Mouse (Mus musculus) G1E (cell line): ENCODE data around the gene Snx30. TPM values are rescaled to one million over a fixed set of nuclear protein-coding genes. Genes with fewer than 3 reads are reported as not detected.

Source experiments
- ATAC-seq: 2 replicates; pipeline ENCODE4 v1.8.0; 2016; ENCODE audit warnings: mild to moderate bottlenecking; ENCODE audit not compliant: insufficient number of reproducible peaks, poor library complexity, low FRiP score, severe bottlenecking; ENCODE audit errors: extremely low read depth
- DNase-seq: peaks from one replicate; pipeline ENCODE4 v3.0.0; 2012; ENCODE audit warnings: low spot score
- H3K27me3 ChIP-seq: 2 replicates; pipeline ENCODE4 v1.6.1; 2012; ENCODE audit warnings: mild to moderate bottlenecking, low read length, inconsistent platforms; ENCODE audit not compliant: insufficient read depth
- H3K36me3 ChIP-seq: replicated peaks from 2 replicates; pipeline ENCODE3; 2012; ENCODE audit warnings: mild to moderate bottlenecking, inconsistent platforms
- H3K4me1 ChIP-seq: 2 replicates; pipeline ENCODE4 v1.6.1; 2012; ENCODE audit warnings: low read depth, low read length, inconsistent platforms, mixed read lengths; ENCODE audit not compliant: insufficient read depth
- H3K4me3 ChIP-seq: 2 replicates; pipeline ENCODE4 v1.5.1; 2012; ENCODE audit warnings: low read depth, mild to moderate bottlenecking, inconsistent platforms, low read length, moderate library complexity, mixed read lengths
- H3K9me3 ChIP-seq: replicated peaks from 2 replicates; pipeline ENCODE4 v1.6.1; 2012; ENCODE audit warnings: inconsistent platforms
- CTCF ChIP-seq: IDR thresholded peaks from 2 replicates; pipeline ENCODE4 v1.5.1; 2012; ENCODE audit warnings: low read depth, low read length, inconsistent platforms, mixed read lengths
- GATA1 ChIP-seq: IDR thresholded peaks from 2 replicates; pipeline ENCODE4 v1.6.1; 2012; ENCODE audit warnings: borderline replicate concordance, low read length, inconsistent platforms, mixed read lengths
- GATA2 ChIP-seq: IDR thresholded peaks from 2 replicates; pipeline ENCODE4 v1.6.1; 2012; ENCODE audit warnings: low read depth, low read length, inconsistent platforms, borderline replicate concordance
- POLR2AphosphoS5 ChIP-seq: IDR thresholded peaks from 2 replicates; pipeline ENCODE4 v1.6.1; 2012; ENCODE audit warnings: low read depth, low read length, inconsistent platforms; ENCODE audit not compliant: insufficient replicate concordance
- TAL1 ChIP-seq: conservative IDR thresholded peaks from 2 replicates; pipeline ENCODE4 v1.6.1; 2012; ENCODE audit warnings: low read depth, low read length, inconsistent platforms, mixed read lengths
- polyA plus RNA-seq: library from polyadenylated mRNA; stranded (reverse); fragments of >175 nt; gene quantifications from 2 replicates; pipeline ENCODE4 v1.2.3, GENCODE M21; 2012
- total RNA-seq, 2 experiments: library from RNA; stranded (forward) in 1 of 2; stranded (reverse) in 1 of 2; fragments of 200-1000 nt in 1 of 2; fragments of >200 nt in 1 of 2; fragmentation: Nextera tagmentation in 1 of 2; gene quantifications; 2 replicates each; pipeline ENCODE4 v1.2.3; 2014 to 2017

Snx30 gene
- total and polyA plus RNA-seq, 3 experiments: 4.7 to 36.4 (median 8.2) TPM

DNA sequence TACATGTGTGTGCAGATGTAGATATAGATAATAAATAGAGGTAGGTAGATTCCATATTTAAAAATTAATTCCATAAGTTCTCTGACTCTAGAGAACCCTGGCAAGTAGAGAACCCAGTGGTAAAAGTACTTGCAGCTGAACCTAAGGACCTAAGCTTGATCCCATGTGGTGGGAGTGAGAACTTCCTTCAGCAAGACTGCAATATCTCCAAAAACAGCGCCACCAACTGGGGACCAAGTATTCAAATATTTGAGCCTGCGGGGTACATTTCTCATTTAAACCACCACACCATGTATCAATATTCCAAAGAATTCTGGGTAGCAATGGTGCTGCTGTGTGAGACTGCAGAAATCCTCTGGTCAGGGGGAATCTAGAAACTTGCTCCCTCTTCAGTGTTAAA is 11.5 kb upstream of the Snx30 start:
- H3K4me3 ChIP-seq: no peak overlapping the region
- no peak for ATAC-seq
- no peak for DNase-seq
- no peaks in the 10 kb centered on the region for H3K36me3 ChIP-seq
- TF ChIP-seq CTCF: no peak
- H3K27me3 ChIP-seq: peaks cover 37% of the 10 kb centered on the region
- peaks cover 9% of the 10 kb centered on the region; the same call in 1 of the 2 replicates for H3K4me1 ChIP-seq
- no peaks in the 10 kb centered on the region for H3K9me3 ChIP-seq

DNA sequence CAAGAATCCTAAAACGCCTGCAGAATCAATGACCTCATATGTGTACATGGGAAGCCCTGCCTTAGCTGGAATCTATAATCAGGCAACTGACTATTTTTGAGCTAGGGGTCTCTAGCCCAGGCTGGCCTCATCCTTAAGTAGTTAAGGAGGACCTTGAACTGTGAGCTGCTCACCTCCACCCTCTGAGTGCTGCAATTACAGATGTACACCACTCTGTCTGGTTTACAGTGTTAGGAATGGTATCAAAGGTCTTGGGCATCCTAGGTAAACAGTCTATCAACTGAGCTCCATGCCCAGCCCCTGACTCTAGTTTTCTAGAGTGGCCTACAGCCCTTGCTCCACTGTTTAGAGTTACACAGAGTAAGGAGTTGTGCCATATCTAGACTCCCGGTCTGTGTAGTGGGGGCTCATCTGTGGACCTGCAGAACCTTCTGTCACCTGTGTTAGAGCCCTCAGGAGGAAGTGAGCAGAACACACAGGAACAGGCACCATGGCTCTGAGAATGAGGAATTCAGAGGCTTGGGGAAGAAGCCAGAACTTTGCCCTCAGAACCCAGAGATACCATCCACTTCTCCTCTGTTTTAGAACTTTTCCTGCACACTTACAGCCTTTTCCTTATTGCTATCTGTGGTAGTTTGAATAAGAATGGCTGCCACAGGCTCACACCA is 9.7 kb upstream of the Snx30 start:
- DNase-seq: no peak
- no peak overlapping the region for H3K4me3 ChIP-seq
- ATAC-seq: no peak
- no peaks in the 10 kb centered on the region for H3K9me3 ChIP-seq
- TF ChIP-seq CTCF (no peak), TAL1 (no peak), GATA1 (no peak)
- no peaks in the 10 kb centered on the region for H3K36me3 ChIP-seq
- H3K4me1 ChIP-seq: peaks cover 11% of the 10 kb centered on the region
- peaks cover 27% of the 10 kb centered on the region for H3K27me3 ChIP-seq

DNA sequence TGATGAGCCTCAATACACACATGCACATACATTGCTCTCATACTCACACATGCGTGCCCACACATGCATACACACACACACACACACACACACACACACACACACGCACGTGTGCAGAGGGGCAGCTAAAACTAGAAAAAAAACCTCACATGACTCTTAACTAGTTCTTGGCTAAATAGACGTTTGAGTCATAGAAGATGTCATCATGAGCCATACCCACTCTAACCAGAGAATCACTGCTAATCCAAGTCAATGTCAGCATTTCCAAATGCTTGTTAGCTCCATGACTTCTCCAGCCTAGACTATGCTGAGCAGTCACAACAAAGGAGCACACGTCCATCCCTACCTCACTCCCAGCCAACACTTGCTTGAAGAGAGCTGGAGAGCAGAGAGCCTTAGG is 5.5 kb upstream of the Snx30 start:
- H3K27me3 ChIP-seq: peaks cover 8% of the 10 kb centered on the region
- ATAC-seq: no peak

GRCm38 (mm10) chr4:59801489-59801888 is 4.2 kb upstream of the Snx30 start, which contains the start of gene Inip:
Inip (minus strand) TSS chr4:59801589.
- H3K36me3 ChIP-seq: no peaks in the 10 kb centered on the region
- DNase-seq (no peak), ATAC-seq (no peak)
- peaks cover 53% of the 10 kb centered on the region for H3K4me1 ChIP-seq
- no peaks in the 10 kb centered on the region for H3K27me3 ChIP-seq
- H3K9me3 ChIP-seq: no peaks in the 10 kb centered on the region
- no peak for TF ChIP-seq GATA2
- no peak for TF ChIP-seq GATA1
- TF ChIP-seq CTCF: no peak
- TF ChIP-seq TAL1: no peak
- no peak for TF ChIP-seq POLR2AphosphoS5
- no peak within 1 kb of the TSS for H3K4me3 ChIP-seq

More for the DNA sequence above, 5.5 kb upstream of the Snx30 start:
- Histone ChIP-seq H3K9me3 (no peaks in the 10 kb centered on the region), H3K4me3 (no peak overlapping the region), H3K4me1 (peaks cover 47% of the 10 kb centered on the region), H3K36me3 (no peaks in the 10 kb centered on the region)
- DNase-seq: no peak
- TF ChIP-seq TAL1: no peak
- TF ChIP-seq CTCF: no peak
- TF ChIP-seq GATA2: no peak
- TF ChIP-seq GATA1: no peak
- TF ChIP-seq POLR2AphosphoS5: no peak

- TF ChIP-seq GATA2: no peak
- TF ChIP-seq TAL1: no peak
- TF ChIP-seq CTCF: no peak
- no peak for TF ChIP-seq POLR2AphosphoS5
- TF ChIP-seq GATA1: no peak
- peaks cover 59% of the 10 kb centered on the region for H3K4me1 ChIP-seq
- no peak overlapping the region for H3K4me3 ChIP-seq
- DNase-seq (no peak), ATAC-seq (no peak)
- no peaks in the 10 kb centered on the region for H3K9me3 ChIP-seq
- H3K27me3 ChIP-seq: no peaks in the 10 kb centered on the region
- H3K36me3 ChIP-seq: no peaks in the 10 kb centered on the region
Measured at GRCm38 (mm10) chr4:59802107-59802506, 3.5 kb upstream of the Snx30 start.

- no peaks in the 10 kb centered on the region for H3K9me3 ChIP-seq
- H3K27me3 ChIP-seq: no peaks in the 10 kb centered on the region
- TF ChIP-seq CTCF (no peak), GATA1 (no peak), GATA2 (no peak), TAL1 (no peak), POLR2AphosphoS5 (no peak)
- H3K36me3 ChIP-seq: peaks cover 3% of the 10 kb centered on the region
- no peak overlapping the region for H3K4me3 ChIP-seq
- ATAC-seq: peak; percentile 75
- H3K4me1 ChIP-seq: peaks cover 62% of the 10 kb centered on the region
- DNase-seq: no peak
Measured at GRCm38 (mm10) chr4:59802792-59803191, 2.8 kb upstream of the Snx30 start.

DNA sequence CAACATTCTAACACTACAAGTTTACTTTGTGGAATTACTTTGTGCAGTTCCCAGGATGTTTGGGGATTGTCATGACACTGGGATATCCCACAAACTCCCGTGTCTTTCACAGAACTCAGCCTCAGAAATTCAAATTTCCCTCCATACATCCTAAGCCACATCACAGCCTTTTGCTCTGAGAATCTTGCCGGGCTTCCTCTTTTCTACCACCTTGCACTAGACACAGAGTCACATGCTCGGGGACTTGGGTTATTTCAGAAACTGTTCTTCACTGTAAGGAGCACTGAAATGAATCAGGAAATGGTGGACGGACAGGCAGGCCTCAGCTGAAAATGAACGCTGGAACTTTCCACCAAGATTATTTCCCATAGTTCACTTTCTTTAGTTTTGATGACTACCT is 2.3 kb upstream of the Snx30 start:
- no peak overlapping the region for H3K4me3 ChIP-seq
- no peaks in the 10 kb centered on the region for H3K27me3 ChIP-seq
- H3K4me1 ChIP-seq: peaks cover 60% of the 10 kb centered on the region
- no peaks in the 10 kb centered on the region for H3K9me3 ChIP-seq
- TF ChIP-seq CTCF: no peak
- TF ChIP-seq TAL1: no peak
- no peak for TF ChIP-seq POLR2AphosphoS5
- no peak for TF ChIP-seq GATA1
- TF ChIP-seq GATA2: no peak
- DNase-seq (peak; percentile 56), ATAC-seq (peak; percentile 46)
- H3K36me3 ChIP-seq: peaks cover 4% of the 10 kb centered on the region
